Mouse (Mus musculus) megakaryocyte, embryonic 14.5 days (primary cell): ENCODE data around the gene Apob. TPM values are rescaled to one million over a fixed set of nuclear protein-coding genes. Genes with fewer than 3 reads are reported as not detected.
"Not testable (repeated sequence)": the region's sequence is repeated elsewhere in the genome, so short reads cannot be mapped to it uniquely, and the experiment has no call there.

ENCODE experiments used
- H3K27me3 ChIP-seq: replicated peaks from 2 replicates; pipeline ENCODE3; 2012; ENCODE audit warnings: inconsistent platforms
- H3K36me3 ChIP-seq: replicated peaks from 2 replicates; pipeline ENCODE3; 2012; ENCODE audit warnings: low read length, inconsistent platforms, mixed read lengths
- H3K4me1 ChIP-seq: 2 replicates; pipeline ENCODE4 v1.6.1; 2012; ENCODE audit warnings: inconsistent platforms
- H3K4me3 ChIP-seq: replicated peaks from 2 replicates; pipeline ENCODE3; 2012; ENCODE audit warnings: moderate library complexity, mild to moderate bottlenecking, inconsistent platforms
- H3K9me3 ChIP-seq: 2 replicates; pipeline ENCODE4 v1.6.1; 2012; ENCODE audit warnings: inconsistent platforms
- FLI1 ChIP-seq: IDR thresholded peaks from 2 replicates; pipeline ENCODE4 v1.6.1; 2012; ENCODE audit warnings: low read length, inconsistent platforms, mixed read lengths
- GATA1 ChIP-seq: IDR thresholded peaks from 3 replicates; pipeline ENCODE4 v1.6.1; 2012; ENCODE audit warnings: mixed read lengths, low read length, inconsistent platforms, borderline replicate concordance
- polyA plus RNA-seq: library from polyadenylated mRNA; stranded (reverse); fragments of >175 nt; gene quantifications from 2 replicates; pipeline ENCODE4 v1.2.3, GENCODE M21; 2012; ENCODE audit warnings: low replicate concordance; ENCODE audit not compliant: insufficient read depth

Gene Apob
- polyA plus RNA-seq, 1 experiment: not detected

DNA sequence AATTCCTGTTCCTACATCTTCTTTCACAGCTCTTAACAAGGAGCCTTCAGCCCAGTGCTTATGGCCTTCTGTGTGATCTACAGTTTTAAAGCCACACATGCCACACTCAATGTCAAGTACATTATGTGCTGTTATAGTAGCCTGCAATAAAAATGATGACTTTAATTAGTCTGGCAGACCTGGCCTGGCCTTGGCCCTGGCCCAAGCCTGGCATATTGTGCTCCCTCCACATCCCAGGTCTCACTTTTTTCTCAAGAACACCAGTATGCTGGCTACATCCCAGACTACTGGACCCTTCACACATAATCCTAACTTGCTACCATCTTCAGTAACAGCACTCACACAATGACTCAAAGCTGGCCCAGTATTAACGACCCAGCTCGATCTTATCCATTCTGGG lies 5.7 kb upstream of the Apob start:
- Histone ChIP-seq H3K4me1 (no peaks in the 10 kb centered on the region), H3K4me3 (no peak overlapping the region), H3K9me3 (no peaks in the 10 kb centered on the region), H3K36me3 (no peaks in the 10 kb centered on the region), H3K27me3 (no peaks in the 10 kb centered on the region)
- TF ChIP-seq GATA1: no peak
- no peak for TF ChIP-seq FLI1

DNA sequence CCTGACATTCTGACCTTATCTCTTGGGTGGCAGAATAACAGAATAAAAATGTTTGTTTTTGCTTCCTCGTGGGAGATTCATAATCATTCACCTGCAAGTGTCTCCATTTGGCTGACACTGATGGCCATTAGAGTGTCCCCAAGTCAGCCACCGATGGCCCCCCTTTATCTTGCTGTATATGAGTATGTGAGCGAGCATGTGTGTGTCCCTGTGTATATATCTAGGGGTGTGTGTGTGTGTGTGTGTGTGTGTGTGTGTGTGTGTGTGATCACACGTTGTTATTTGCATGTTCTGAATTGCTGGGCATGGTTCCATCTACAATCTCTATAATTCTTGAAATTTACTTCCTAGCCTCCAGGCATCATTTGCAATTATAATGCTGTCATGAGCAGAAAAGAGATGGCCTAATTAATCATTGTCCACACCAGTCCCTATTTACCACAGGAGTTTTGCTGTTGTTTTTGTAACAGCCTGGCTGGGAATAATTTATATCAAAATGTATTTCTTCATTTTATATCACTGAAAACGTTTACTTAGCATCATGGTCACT lies 3.6 kb upstream of the Apob start:
- no peak overlapping the region for H3K4me3 ChIP-seq
- H3K9me3 ChIP-seq: no peaks in the 10 kb centered on the region
- no peaks in the 10 kb centered on the region for H3K36me3 ChIP-seq
- TF ChIP-seq GATA1: no peak
- no peak for TF ChIP-seq FLI1
- no peaks in the 10 kb centered on the region for H3K4me1 ChIP-seq
- no peaks in the 10 kb centered on the region for H3K27me3 ChIP-seq

DNA sequence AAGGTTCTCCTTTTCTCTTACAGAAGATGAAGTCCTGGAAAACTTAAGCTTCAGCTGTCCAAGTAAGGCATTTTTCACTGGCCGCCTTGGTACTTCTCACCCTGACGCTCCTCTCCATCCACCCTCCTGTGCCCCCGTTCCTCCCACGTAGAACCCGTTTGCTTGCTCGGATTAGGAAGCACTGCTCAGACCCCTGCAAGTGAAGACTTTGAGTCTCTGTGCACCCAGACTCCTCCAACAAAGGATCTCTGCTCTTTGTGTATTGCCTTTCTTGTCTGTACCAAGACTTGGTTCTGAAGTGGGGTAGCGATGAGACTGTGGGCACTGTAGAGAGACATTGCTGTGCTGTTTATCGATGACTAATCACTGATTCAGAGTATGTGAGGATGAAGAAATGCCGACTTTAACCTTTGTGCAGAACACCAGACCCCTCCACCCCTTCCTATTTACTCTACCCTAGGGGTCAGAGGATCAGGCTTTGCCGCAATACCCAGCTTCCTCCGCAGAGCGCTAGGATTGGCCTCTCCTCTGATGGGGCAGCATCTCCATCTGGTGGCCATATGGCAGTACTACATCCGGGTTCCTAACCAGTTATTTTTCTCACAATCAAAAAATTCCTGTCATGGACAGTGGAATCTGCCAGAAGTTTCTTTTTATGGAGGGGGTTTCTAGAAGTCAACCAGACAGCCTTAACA lies 889 bp downstream of the Apob start:
- no peaks in the 10 kb centered on the region for H3K36me3 ChIP-seq
- TF ChIP-seq FLI1 (no peak), GATA1 (no peak)
- no peaks in the 10 kb centered on the region for H3K27me3 ChIP-seq
- H3K4me1 ChIP-seq: no peaks in the 10 kb centered on the region
- H3K4me3 ChIP-seq: no peak overlapping the region
- no peaks in the 10 kb centered on the region for H3K9me3 ChIP-seq

DNA sequence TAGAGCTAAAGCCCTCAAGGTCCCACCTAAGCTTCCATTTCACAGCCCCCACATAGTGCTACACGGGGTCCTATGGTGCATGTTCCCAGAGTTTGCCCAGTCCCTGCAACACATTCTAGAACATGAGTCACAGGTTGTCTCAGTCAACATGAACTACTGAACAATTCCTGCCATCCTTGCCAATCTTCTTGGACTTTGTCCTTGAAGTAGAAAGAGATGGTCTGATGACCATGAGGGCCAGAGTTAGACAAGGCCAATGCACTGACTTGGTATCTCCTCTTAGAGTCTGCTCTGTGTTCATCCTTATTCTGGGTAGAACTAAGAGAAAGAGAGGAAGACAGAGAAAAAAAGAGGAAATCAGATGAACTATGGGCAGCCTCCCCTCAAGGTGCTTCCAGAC lies 7.0 kb downstream of the Apob start:
- Histone ChIP-seq H3K4me3 (no peak overlapping the region), H3K27me3 (peaks cover 2% of the 10 kb centered on the region), H3K4me1 (no peaks in the 10 kb centered on the region), H3K36me3 (no peaks in the 10 kb centered on the region), H3K9me3 (no peaks in the 10 kb centered on the region)
- TF ChIP-seq GATA1 (no peak), FLI1 (no peak)

DNA sequence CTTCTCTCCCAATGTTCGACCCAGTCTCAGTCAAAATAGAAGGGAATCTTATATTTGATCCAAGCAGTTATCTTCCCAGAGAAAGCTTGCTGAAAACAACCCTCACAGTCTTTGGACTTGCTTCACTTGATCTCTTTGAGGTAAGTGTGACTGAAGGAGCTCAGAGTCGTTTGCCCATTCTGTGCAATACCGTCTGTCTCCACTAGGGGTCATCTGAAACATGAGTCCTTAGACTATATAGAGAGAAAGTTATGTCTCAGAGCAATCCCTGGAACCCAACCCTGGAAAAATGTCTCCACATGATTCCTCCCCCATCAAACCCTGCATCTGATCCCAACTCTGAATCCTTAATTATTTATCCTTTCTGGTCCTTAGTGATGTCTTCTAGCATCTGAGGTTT lies 13.4 kb downstream of the Apob start:
- TF ChIP-seq FLI1 (no peak), GATA1 (no peak)
- Histone ChIP-seq H3K36me3 (no peaks in the 10 kb centered on the region), H3K27me3 (no peaks in the 10 kb centered on the region), H3K4me1 (no peaks in the 10 kb centered on the region), H3K9me3 (no peaks in the 10 kb centered on the region), H3K4me3 (no peak overlapping the region)

DNA sequence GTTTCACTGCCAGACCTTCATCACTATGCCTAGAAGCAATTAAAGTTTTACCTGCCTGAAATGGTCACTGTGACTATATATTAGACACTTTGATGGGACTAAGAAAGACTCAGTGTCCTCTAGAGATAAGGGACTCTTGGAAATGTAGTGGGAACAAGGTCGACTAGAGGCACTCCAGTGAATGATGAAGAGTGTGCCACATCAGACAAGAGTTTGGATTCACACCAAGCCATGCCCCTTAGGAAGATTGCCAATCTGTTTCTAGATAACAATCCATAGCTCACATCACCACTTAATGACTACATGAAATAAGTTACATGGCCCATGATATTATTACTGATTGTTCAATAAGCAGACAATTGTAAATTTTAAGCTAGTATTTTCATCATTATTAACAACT lies 14.1 kb downstream of the Apob start:
- H3K9me3 ChIP-seq: no peaks in the 10 kb centered on the region
- TF ChIP-seq FLI1: no peak
- no peak for TF ChIP-seq GATA1
- H3K4me3 ChIP-seq: no peak overlapping the region
- no peaks in the 10 kb centered on the region for H3K27me3 ChIP-seq
- H3K4me1 ChIP-seq: no peaks in the 10 kb centered on the region
- no peaks in the 10 kb centered on the region for H3K36me3 ChIP-seq

DNA sequence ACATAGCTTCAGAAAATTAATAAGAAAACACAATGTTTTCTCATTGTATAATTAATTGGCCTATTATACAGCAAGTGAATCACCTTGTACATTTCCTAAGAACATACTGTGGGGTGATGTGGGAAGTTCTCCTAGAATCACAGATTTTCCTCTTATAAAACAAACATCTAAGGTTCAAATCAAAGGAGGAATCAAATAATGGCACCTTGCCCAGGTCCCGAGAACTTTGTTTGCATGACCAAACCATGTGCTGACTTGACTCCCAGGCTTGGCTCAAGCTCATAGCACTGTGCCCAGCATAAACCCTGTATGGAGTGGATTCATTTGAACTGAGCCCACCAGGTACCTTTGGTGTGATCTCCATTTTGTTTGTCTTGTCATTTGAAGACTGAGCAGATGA lies 43.5 kb downstream of the Apob start:
- no peaks in the 10 kb centered on the region for H3K9me3 ChIP-seq
- H3K36me3 ChIP-seq: no peaks in the 10 kb centered on the region
- TF ChIP-seq GATA1: no peak
- H3K4me3 ChIP-seq: no peak overlapping the region
- H3K27me3 ChIP-seq: no peaks in the 10 kb centered on the region
- H3K4me1 ChIP-seq: no peaks in the 10 kb centered on the region

DNA sequence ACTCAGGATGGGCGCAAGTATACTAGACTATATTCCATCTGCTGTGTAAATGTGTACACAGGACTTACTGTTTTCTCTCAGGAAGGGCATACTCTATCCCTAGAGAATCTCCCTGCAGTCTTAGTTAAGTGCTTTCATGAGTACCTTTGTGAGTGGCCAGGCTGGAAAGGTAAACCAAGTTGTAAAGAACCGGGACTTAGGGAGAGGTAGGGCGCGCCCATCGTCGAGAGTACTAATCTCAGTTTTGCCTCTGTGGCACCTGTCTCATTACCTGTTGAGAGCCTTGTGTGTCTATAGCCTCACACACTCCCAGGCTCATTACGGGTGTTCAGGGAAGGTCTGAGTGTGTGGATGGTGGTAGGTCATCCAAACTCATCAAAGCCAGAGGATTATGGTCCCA lies 52.1 kb downstream of the Apob start:
- no peaks in the 10 kb centered on the region for H3K36me3 ChIP-seq
- TF ChIP-seq FLI1 (no peak), GATA1 (no peak)
- H3K9me3 ChIP-seq: peaks cover 3% of the 10 kb centered on the region; the same call in 1 of the 2 replicates
- no peaks in the 10 kb centered on the region for H3K27me3 ChIP-seq
- H3K4me1 ChIP-seq: no peaks in the 10 kb centered on the region
- no peak overlapping the region for H3K4me3 ChIP-seq

DNA sequence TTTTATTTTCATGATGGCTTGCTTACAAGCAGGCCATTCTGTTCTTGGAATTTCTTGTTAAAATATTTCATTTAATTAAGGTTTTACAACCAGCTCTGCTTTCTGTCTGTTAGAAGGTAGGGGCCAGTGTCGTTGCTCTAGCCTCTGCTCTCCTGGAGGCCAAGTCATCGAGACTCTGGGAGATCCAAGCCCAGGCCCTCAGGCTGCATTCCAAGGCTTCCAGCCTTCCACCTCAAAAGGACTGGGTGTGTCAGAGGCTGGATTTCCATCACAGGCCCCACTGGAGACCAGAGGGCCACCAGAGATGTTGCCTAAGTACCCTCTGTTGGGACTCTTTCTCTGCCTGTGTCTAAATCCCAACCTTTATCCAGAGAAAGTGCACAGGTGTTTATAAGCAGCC lies 52.6 kb downstream of the Apob start:
- H3K27me3 ChIP-seq: no peaks in the 10 kb centered on the region
- peaks cover 3% of the 10 kb centered on the region; the same call in 1 of the 2 replicates for H3K9me3 ChIP-seq
- H3K4me3 ChIP-seq: no peak overlapping the region
- TF ChIP-seq FLI1 (no peak), GATA1 (no peak)
- H3K4me1 ChIP-seq: no peaks in the 10 kb centered on the region
- no peaks in the 10 kb centered on the region for H3K36me3 ChIP-seq

DNA sequence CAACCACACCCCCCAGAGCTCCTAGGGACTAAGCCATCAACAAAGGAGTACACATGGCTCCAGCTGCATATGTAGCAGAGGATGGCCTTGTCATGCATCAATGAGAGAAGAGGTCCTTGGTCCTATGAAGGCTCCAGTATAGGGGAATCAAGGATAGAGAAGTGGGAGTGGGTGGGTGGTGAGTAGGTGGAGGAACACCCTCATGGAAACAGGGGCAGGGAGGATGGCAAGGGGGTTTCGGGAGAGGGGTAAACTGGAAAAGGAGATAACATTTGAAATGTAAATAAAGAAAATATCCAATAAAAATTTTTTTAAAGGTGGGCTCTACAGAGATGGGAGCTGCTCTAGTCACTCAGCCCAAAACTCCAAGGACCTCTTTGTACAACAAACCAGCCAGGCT lies 53.7 kb downstream of the Apob start:
- H3K4me3 ChIP-seq, H3K4me1 ChIP-seq, H3K27me3 ChIP-seq, H3K36me3 ChIP-seq, H3K9me3 ChIP-seq: not testable (repeated sequence)

DNA sequence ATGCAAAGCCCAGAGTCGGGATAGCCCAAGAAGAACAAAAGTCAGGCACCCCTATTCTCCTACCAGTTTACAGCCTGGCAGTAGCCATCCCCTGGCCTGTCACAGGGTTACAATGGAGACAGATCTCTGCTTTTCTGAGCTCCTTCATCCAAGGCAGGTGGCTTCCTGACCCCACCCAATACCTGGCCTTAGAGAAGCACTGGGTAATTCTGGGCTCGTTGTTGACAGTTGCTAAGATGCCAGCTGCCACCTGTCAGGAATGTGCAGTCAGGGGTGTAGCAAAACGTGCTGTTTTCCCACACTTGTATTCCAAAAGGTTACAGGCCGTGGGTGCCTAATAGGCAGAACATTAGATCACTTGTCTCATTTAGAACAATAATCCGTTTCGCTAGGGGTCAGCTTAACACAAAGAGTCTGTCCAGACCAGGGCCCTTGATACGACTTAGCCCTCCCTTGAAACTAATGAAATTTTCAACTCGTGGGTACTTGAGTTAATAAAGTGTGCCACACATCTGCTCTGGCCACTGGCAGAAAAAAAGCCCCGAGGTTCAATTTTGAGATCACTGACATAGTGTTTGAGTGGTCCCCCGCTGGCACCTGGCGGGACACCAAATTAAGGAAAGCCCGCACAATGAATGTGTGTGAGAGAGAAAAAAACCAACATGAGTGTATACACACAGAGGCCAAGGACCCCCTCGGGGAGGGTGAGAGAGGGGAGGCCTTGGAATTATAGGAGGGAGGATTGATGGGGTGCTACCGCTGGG lies 54.3 kb downstream of the Apob start:
- Histone ChIP-seq H3K4me1 (no peaks in the 10 kb centered on the region), H3K9me3 (peaks cover 3% of the 10 kb centered on the region; the same call in 1 of the 2 replicates), H3K27me3 (no peaks in the 10 kb centered on the region), H3K4me3 (no peak overlapping the region), H3K36me3 (no peaks in the 10 kb centered on the region)
- TF ChIP-seq FLI1 (no peak), GATA1 (no peak)
